Mouse (Mus musculus): ENCODE measurements at regions not wholly inside any gene's neighbourhood (a gene's known extent, or its start where the extent isn't known, plus 50 kb on each side); places are given as distances from the start of the nearest gene placed in this dataset.

DNA sequence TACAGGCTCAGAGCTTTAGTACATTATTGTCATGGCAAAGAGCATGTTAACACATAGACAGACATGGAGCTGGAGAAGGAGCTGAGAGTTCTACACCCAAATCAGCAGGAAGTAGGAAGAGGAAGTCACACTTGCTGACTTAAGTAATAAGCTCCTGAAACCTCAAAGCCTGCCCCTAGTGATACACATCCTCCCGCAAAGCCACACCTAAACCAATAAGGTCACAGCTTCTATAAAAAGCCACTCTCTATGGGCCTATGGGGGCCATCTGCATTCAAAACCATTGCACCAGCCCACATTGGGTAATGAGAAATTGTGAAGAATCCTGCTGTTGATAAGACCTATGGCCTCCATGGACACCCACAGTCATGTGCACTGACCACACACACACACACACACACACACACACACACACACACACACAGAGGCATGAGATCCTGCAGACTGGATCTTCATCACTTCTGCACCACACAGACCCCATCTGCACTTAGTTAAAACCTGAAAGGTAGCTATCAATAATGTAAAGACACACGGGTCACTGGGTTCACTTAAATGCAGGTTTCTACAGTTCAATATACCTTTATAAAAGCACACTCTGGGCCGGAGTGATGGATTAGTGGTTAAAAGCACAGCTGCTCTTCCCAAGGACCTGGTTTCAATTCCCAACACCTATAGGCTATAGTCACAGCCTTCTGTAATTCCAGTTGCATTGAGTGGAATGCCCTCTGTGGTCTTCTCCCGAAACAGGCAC lies 230.0 kb upstream of the Lrig3 start:
- Histone ChIP-seq H3K36me3 (ENCODE audit: control insufficient read depth in 1 of 2, insufficient read depth in 2 of 2, low read length in 2 of 2) (no peaks in the 10 kb centered on the region), H3K4me3 (ENCODE audit: control insufficient read depth in 1 of 2, insufficient read depth in 1 of 2, low read depth in 2 of 2, low read length in 2 of 2) (no peak overlapping the region), H3K9ac (ENCODE audit: control insufficient read depth, low read depth, low read length, poor library complexity, severe bottlenecking) (no peak overlapping the region), H3K27ac (ENCODE audit: control insufficient read depth, low read depth, low read length) (no peak overlapping the region), H3K4me1 (ENCODE audit: control insufficient read depth in 1 of 2, insufficient read depth in 2 of 2, low read length in 2 of 2) (no peaks in the 10 kb centered on the region), H3K27me3 (ENCODE audit: control insufficient read depth in 1 of 2, insufficient read depth in 2 of 2, low read length in 2 of 2) (no peaks in the 10 kb centered on the region), H3K9me3 (replicated peaks; ENCODE audit: insufficient read depth, low read length) (no peaks in the 10 kb centered on the region), H3K79me2 (ENCODE audit: control insufficient read depth, insufficient read depth, low read length, poor library complexity) (no peaks in the 10 kb centered on the region)
- TF ChIP-seq ZC3H11A (IDR thresholded peaks at IDR 0.05; ENCODE audit: low read depth, low read length) (no peak), POLR2AphosphoS5 (IDR thresholded peaks at IDR 0.05; ENCODE audit: borderline replicate concordance, low read depth, low read length) (no peak), SMC3 (IDR thresholded peaks at IDR 0.05; ENCODE audit: low read depth, low read length) (no peak), HCFC1 (IDR thresholded peaks at IDR 0.05; ENCODE audit: low read depth, low read length) (no peak), E2F4 (IDR thresholded peaks at IDR 0.05; ENCODE audit: borderline replicate concordance, low read depth, low read length) (no peak), USF2 (IDR thresholded peaks at IDR 0.05; ENCODE audit: borderline replicate concordance in 1 of 2, insufficient read depth in 1 of 2, low read depth in 1 of 2, low read length in 2 of 2) (no peak), MAX (IDR thresholded peaks at IDR 0.05; ENCODE audit: low read length) (no peak), MYC (IDR thresholded peaks at IDR 0.05; ENCODE audit: low read depth, low read length) (no peak), TBP (IDR thresholded peaks at IDR 0.05; ENCODE audit: low read depth, low read length) (no peak), TCF12 (IDR thresholded peaks at IDR 0.05; ENCODE audit: low read depth, low read length) (no peak), ZKSCAN1 (IDR thresholded peaks at IDR 0.05; ENCODE audit: low read depth, low read length) (no peak), EP300 (IDR thresholded peaks at IDR 0.05; ENCODE audit: low read depth in 1 of 2, low read length in 2 of 2) (no peak), POLR2A (IDR thresholded peaks at IDR 0.05; ENCODE audit: control insufficient read depth in 1 of 2, insufficient read depth in 1 of 2, low read depth in 1 of 2, low read length in 2 of 2, poor library complexity in 1 of 2) (no peak), ZNF384 (IDR thresholded peaks at IDR 0.05; ENCODE audit: low read depth, low read length) (no peak), POLR2AphosphoS2 (IDR thresholded peaks at IDR 0.05; ENCODE audit: low read length) (no peak), CHD1 (IDR thresholded peaks at IDR 0.05; ENCODE audit: low read depth, low read length) (no peak), CHD2 (IDR thresholded peaks at IDR 0.05; ENCODE audit: low read length) (no peak)
- no peak for DNase-seq (ENCODE audit: low read depth, low spot score)

- Histone ChIP-seq H3K4me1 (ENCODE audit: control insufficient read depth in 1 of 2, insufficient read depth in 2 of 2, low read length in 2 of 2) (no peaks in the 10 kb centered on the region), H3K9me3 (replicated peaks; ENCODE audit: insufficient read depth, low read length) (no peaks in the 10 kb centered on the region), H3K27ac (ENCODE audit: control insufficient read depth, low read depth, low read length) (no peak overlapping the region), H3K9ac (ENCODE audit: control insufficient read depth, low read depth, low read length, poor library complexity, severe bottlenecking) (no peak overlapping the region), H3K27me3 (ENCODE audit: control insufficient read depth in 1 of 2, insufficient read depth in 2 of 2, low read length in 2 of 2) (no peaks in the 10 kb centered on the region), H3K79me2 (ENCODE audit: control insufficient read depth, insufficient read depth, low read length, poor library complexity) (no peaks in the 10 kb centered on the region), H3K4me3 (ENCODE audit: control insufficient read depth in 1 of 2, insufficient read depth in 1 of 2, low read depth in 2 of 2, low read length in 2 of 2) (no peak overlapping the region), H3K36me3 (ENCODE audit: control insufficient read depth in 1 of 2, insufficient read depth in 2 of 2, low read length in 2 of 2) (no peaks in the 10 kb centered on the region)
- no peak for DNase-seq (ENCODE audit: low read depth, low spot score)
- no peak for TF ChIP-seq GATA1 (IDR thresholded peaks at IDR 0.05; ENCODE audit: low read depth, low read length)
- TF ChIP-seq TCF12 (IDR thresholded peaks at IDR 0.05; ENCODE audit: low read depth, low read length) = no peak
- no peak for TF ChIP-seq RAD21 (IDR thresholded peaks at IDR 0.05; ENCODE audit: low read depth, low read length)
- TF ChIP-seq POLR2A (IDR thresholded peaks at IDR 0.05; ENCODE audit: control insufficient read depth in 1 of 2, insufficient read depth in 1 of 2, low read depth in 1 of 2, low read length in 2 of 2, poor library complexity in 1 of 2) = no peak
- TF ChIP-seq JUND (IDR thresholded peaks at IDR 0.05; ENCODE audit: low read depth, low read length) = no peak
- TF ChIP-seq POLR2AphosphoS5 (IDR thresholded peaks at IDR 0.05; ENCODE audit: borderline replicate concordance, low read depth, low read length) = no peak
- no peak for TF ChIP-seq TAL1 (IDR thresholded peaks at IDR 0.05; ENCODE audit: low read length)
- TF ChIP-seq ELF1 (IDR thresholded peaks at IDR 0.05; ENCODE audit: low read depth, low read length) = no peak
- no peak for TF ChIP-seq MAFK (IDR thresholded peaks at IDR 0.05; ENCODE audit: borderline replicate concordance, low read depth, low read length)
- TF ChIP-seq MAX (IDR thresholded peaks at IDR 0.05; ENCODE audit: low read length) = no peak
- no peak for TF ChIP-seq MYB (IDR thresholded peaks at IDR 0.05; ENCODE audit: low read depth, low read length)
- TF ChIP-seq RCOR1 (IDR thresholded peaks at IDR 0.05; ENCODE audit: low read depth, low read length) = no peak
- no peak for TF ChIP-seq CHD1 (IDR thresholded peaks at IDR 0.05; ENCODE audit: low read depth, low read length)
- TF ChIP-seq MXI1 (IDR thresholded peaks at IDR 0.05; ENCODE audit: low read depth, low read length) = no peak
- TF ChIP-seq ZC3H11A (IDR thresholded peaks at IDR 0.05; ENCODE audit: low read depth, low read length) = no peak
- no peak for TF ChIP-seq HCFC1 (IDR thresholded peaks at IDR 0.05; ENCODE audit: low read depth, low read length)
- no peak for TF ChIP-seq E2F4 (IDR thresholded peaks at IDR 0.05; ENCODE audit: borderline replicate concordance, low read depth, low read length)
- TF ChIP-seq KAT2A (conservative IDR thresholded peaks at IDR 0.05; ENCODE audit: low read depth, low read length) = no peak
Measured at GRCm38 (mm10) chr10:125743181-125743580, 222.8 kb upstream of the Lrig3 start.
